Mouse (Mus musculus) intestine, postnatal 0 days (tissue): Measurements from ENCODE around the gene Dhcr24. TPM values are rescaled to one million over a fixed set of nuclear protein-coding genes. Genes with fewer than 3 reads are reported as not detected.
A peak's percentile ranks its signal among the peaks of the same experiment; 100 is the strongest.

Experiments
- ATAC-seq: fragments of 200-750 bp; cut with Nextera tagmentation; 2 replicates; pipeline ENCODE4 v1.8.0; 2017; ENCODE audit warnings: mild to moderate bottlenecking, moderate TSS enrichment, moderate library complexity
- H3K27ac ChIP-seq: fragments of 300-500 bp; sonication (generic); 2 replicates; pipeline ENCODE4 v1.5.1; 2014; ENCODE audit warnings: mild to moderate bottlenecking, low read depth, low read length, moderate library complexity
- H3K27me3 ChIP-seq: fragments of 300-500 bp; sonication (generic); replicated peaks from 2 replicates; pipeline ENCODE4 v1.6.1; 2014; ENCODE audit warnings: low read length, mixed read lengths; ENCODE audit not compliant: control insufficient read depth, insufficient read depth
- H3K36me3 ChIP-seq: fragments of 300-500 bp; sonication (generic); 2 replicates; pipeline ENCODE4 v1.6.1; 2014; ENCODE audit warnings: mild to moderate bottlenecking, moderate library complexity; ENCODE audit not compliant: control insufficient read depth, insufficient read depth
- H3K4me1 ChIP-seq: fragments of 300-500 bp; sonication (generic); replicated peaks from 2 replicates; pipeline ENCODE4 v1.6.1; 2014; ENCODE audit warnings: antibody characterized with exemption, low read length, mixed read lengths; ENCODE audit not compliant: control insufficient read depth, insufficient read depth
- H3K4me2 ChIP-seq: fragments of 300-500 bp; sonication (generic); replicated peaks from 2 replicates; pipeline ENCODE4 v1.6.1; 2014; ENCODE audit warnings: low read depth, mild to moderate bottlenecking, moderate library complexity
- H3K4me3 ChIP-seq: fragments of 300-500 bp; sonication (generic); 2 replicates; pipeline ENCODE4 v1.5.1; 2014; ENCODE audit warnings: low read depth, low read length
- H3K9ac ChIP-seq: fragments of 300-500 bp; sonication (generic); 2 replicates; pipeline ENCODE4 v1.6.1; 2014; ENCODE audit warnings: mild to moderate bottlenecking, low read depth, low read length
- H3K9me3 ChIP-seq: fragments of 300-500 bp; sonication (generic); 2 replicates; pipeline ENCODE4 v1.6.1; 2016; ENCODE audit warnings: mixed run types; ENCODE audit not compliant: control insufficient read depth
- CTCF ChIP-seq: sonication (generic); IDR thresholded peaks from 2 replicates; pipeline ENCODE4 v1.5.1; 2016; ENCODE audit warnings: low read depth, mild to moderate bottlenecking, control low read depth, antibody characterized with exemption, moderate library complexity
- WGBS: fragments of 180-500 bp; shearing (Covaris S2); extraction: QIAGEN DNeasy Blood & Tissue Kit; methylation state at CpG from one replicate; pipeline ENCODE4 v1.1.7; 2014; 5-methylcytosine and 5-hydroxymethylcytosine counted together
- polyA plus RNA-seq: library from polyadenylated mRNA; unstranded; fragments of >200 nt; fragmentation: Nextera tagmentation; extraction: Ambion mirVana; gene quantifications from 2 replicates; pipeline ENCODE4 v1.2.1, GENCODE M21; 2015

The Dhcr24 gene
- polyA plus RNA-seq, 1 experiment from 2014 or later, result 6.5 TPM

DNA sequence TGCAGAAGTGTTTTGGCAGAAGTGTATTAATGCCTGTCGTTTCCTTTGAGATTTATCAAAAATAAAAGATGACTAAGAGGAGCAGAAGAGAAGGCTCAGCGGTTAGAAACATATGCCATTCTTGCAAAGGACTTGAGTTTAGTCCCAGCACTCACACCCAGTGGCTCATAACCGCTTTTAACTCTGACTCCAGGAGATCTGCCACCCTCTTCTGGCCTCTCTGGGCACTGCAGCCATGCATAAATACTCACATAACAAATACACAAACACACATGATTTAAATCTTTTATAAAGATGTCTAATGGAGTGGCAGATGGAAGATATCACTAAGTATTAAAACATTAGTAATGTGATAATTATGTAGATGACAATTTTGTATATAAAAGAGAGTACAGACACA is 35.4 kb downstream of the Dhcr24 start:
- WGBS, result 65% methylated on average over 3 of the region's 3 CpGs
- H3K36me3 ChIP-seq, result no peaks in the 10 kb centered on the region
- ATAC-seq, result no peak

DNA sequence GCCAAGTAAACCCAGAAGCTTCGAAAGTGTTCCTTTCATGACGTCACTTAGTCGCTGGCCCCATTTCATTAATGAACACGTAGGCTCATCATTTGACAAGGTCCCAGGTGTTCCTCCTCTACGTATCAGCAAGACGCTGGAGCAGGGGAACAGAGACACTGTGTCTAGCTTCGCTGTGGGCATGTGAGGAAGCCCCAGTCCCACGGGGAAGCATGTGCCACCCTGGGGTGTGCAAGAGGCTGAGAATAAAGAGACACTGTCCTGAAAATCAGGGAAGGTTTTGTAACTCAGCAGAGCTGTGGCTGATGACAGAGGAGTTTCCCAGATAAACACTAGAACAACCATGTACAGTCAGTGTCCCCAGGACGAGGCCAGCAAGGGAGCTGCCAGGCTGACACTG is 36.2 kb downstream of the Dhcr24 start:
- WGBS, result 83% methylated on average over 9 of the region's 9 CpGs
- no peak overlapping the region for H3K4me3 ChIP-seq
- no peak for ATAC-seq
- no peaks in the 10 kb centered on the region for H3K36me3 ChIP-seq
- no peak overlapping the region for H3K4me2 ChIP-seq
- H3K27ac ChIP-seq, result no peak overlapping the region
- H3K9me3 ChIP-seq, result no peaks in the 10 kb centered on the region
- TF ChIP-seq CTCF, result no peak
- no peaks in the 10 kb centered on the region for H3K4me1 ChIP-seq
- no peak overlapping the region for H3K9ac ChIP-seq
- no peaks in the 10 kb centered on the region for H3K27me3 ChIP-seq

More for the DNA sequence above, 35.4 kb downstream of the Dhcr24 start:
- Histone ChIP-seq H3K4me1 (no peaks in the 10 kb centered on the region), H3K9ac (no peak overlapping the region), H3K27ac (no peak overlapping the region), H3K4me3 (no peak overlapping the region), H3K27me3 (no peaks in the 10 kb centered on the region), H3K4me2 (no peak overlapping the region), H3K9me3 (no peaks in the 10 kb centered on the region)
- peak; percentile 56 for TF ChIP-seq CTCF

DNA sequence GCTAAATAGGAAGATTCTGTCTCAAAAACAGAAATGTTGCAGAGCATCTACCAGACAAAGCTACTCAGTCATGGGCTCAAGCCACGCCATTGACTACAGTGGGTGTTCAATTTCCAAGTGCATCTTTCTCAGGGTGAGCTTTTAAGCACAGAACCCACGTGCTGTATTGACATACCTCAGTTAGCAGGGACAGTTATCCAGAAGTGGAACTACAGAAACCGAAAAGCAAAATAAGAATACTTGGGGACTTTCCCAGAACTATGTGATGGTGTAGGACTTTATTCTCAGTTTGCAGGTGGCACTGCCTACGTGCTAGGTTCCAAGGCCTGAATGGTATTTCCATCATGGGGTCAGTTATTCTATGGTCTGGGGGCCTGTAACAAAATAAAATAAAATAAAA is 36.9 kb downstream of the Dhcr24 start:
- no peak for ATAC-seq
- WGBS, result 83% methylated on average over 4 of the region's 4 CpGs

DNA sequence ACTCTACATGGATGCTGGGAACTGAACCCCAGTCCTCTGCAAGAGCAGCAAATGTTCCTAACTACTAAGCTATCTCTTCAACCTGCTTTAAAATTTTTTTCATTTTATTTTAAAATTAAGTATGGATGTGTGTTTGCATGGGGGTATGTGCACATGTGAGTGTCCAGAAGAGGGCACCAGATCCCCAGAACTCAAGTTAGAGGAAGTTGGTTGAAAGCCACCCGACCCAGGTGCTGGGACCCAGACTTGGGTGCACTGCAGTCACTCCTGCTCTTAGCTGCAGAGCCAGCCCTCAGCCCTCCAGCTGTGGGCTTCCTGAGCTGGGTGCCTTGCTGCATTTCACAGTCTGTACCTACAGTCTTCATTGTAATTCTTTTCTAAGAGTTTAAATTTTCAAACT is 38.6 kb downstream of the Dhcr24 start:
- Histone ChIP-seq H3K4me3 (no peak overlapping the region), H3K4me2 (no peak overlapping the region), H3K36me3 (no peaks in the 10 kb centered on the region), H3K4me1 (no peaks in the 10 kb centered on the region), H3K9me3 (peaks cover 3% of the 10 kb centered on the region; the same call in 1 of the 2 replicates), H3K27me3 (no peaks in the 10 kb centered on the region), H3K27ac (no peak overlapping the region), H3K9ac (no peak overlapping the region)
- WGBS, result 24% methylated on average over 1 of the region's 1 CpGs
- ATAC-seq, result no peak
- TF ChIP-seq CTCF, result peak; percentile 36

More for the DNA sequence above, 36.9 kb downstream of the Dhcr24 start:
- Histone ChIP-seq H3K27ac (no peak overlapping the region), H3K9ac (no peak overlapping the region), H3K4me2 (no peak overlapping the region), H3K4me1 (no peaks in the 10 kb centered on the region), H3K4me3 (no peak overlapping the region), H3K36me3 (no peaks in the 10 kb centered on the region), H3K9me3 (peaks cover 3% of the 10 kb centered on the region; the same call in 1 of the 2 replicates), H3K27me3 (no peaks in the 10 kb centered on the region)
- TF ChIP-seq CTCF, result no peak

DNA sequence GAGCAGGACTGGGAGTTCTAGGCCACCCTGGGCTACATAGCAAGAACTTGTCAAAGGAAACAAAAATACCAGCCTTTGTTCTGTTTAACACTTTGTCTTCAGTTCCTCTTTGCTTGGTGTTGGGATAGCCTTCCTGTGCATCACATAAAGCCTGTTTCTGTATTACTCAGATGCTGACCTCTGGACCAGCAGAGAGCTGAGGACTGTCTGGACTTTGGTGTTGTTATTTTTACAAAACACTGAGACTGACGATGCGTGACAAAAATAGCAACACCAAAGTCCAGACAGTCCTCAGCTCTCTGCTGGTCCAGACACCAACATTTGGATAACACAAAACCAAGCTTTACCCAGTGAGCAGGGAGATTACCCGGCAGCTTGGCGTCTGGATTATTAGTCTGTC is 39.9 kb downstream of the Dhcr24 start:
- no peak overlapping the region for H3K4me3 ChIP-seq
- no peaks in the 10 kb centered on the region for H3K27me3 ChIP-seq
- ATAC-seq, result no peak
- no peaks in the 10 kb centered on the region for H3K36me3 ChIP-seq
- no peak overlapping the region for H3K27ac ChIP-seq
- WGBS, result 67% methylated on average over 4 of the region's 4 CpGs
- peaks cover 3% of the 10 kb centered on the region; the same call in 1 of the 2 replicates for H3K9me3 ChIP-seq
- H3K4me1 ChIP-seq, result no peaks in the 10 kb centered on the region
- no peak for TF ChIP-seq CTCF
- H3K9ac ChIP-seq, result no peak overlapping the region
- no peak overlapping the region for H3K4me2 ChIP-seq

DNA sequence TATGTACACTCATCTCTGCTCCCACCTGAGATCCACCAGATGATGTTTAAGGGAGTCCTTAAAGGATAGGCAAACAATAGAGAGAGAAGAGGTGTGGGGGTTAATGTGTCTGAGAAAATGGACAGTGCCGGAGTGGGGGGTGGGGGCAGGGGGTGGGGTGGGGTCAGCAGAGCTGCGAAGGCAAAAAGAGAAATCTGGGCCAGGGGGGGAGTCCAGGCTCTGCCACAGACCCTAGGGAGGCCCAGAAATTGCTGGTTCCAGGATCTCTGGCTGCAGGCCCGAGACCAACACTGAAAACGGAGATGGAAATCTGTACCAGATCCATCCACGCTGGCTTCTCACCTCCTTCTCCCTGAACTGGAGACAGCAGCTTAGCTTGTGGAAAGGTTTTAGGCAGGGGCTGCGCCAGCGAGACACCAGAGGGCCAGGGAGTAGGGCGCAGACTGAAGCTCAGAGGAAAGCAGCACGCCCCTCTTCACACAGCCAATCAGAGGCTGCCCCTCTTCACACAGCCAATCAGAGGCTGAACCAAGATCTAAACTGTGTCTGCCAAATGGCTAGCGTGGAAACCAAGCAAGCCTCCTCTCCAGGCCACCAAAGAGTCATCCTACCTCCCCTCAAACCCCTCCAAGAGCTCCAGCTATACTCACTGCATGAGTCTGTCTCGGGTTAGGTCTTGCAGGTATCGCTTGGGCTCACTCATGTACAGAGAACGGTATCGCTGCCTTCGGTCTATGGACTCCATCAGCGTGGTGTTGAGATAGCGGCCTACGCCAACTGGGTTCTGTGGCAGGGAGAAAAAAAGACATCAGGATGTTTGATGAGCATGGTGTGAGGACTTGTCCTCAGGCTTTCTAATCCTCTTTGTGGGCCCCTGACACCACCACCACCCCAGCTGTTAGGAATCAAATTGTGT is 46.1 kb downstream of the Dhcr24 start:
- Histone ChIP-seq H3K27me3 (no peaks in the 10 kb centered on the region), H3K27ac (no peak overlapping the region), H3K4me2 (0 out of 2 replicates have a peak overlapping the region, but pooled peaks have one; percentile 21), H3K9ac (no peak overlapping the region), H3K4me1 (no peaks in the 10 kb centered on the region), H3K36me3 (no peaks in the 10 kb centered on the region), H3K4me3 (no peak overlapping the region), H3K9me3 (peaks cover 3% of the 10 kb centered on the region; the same call in 1 of the 2 replicates)
- ATAC-seq, result peak; percentile 56; the same call in 1 of the 2 replicates
- WGBS, result 40% methylated on average over 18 of the region's 18 CpGs
- TF ChIP-seq CTCF, result no peak
